Mouse (Mus musculus) cortical plate, adult 2 months (tissue): ENCODE measurements around the gene Dmbt1. TPM values are rescaled to one million over a fixed set of nuclear protein-coding genes. Genes with fewer than 3 reads are reported as not detected.

ENCODE experiments used
- H3K27ac ChIP-seq: fragments of 200-500 bp; 2 replicates; pipeline ENCODE4 v1.5.1; 2012; ENCODE audit warnings: low read length, control low read depth, inconsistent platforms; ENCODE audit not compliant: insufficient read depth
- H3K4me1 ChIP-seq: fragments of 200-500 bp; 2 replicates; pipeline ENCODE4 v1.6.1; 2011; ENCODE audit warnings: low read length; ENCODE audit not compliant: control insufficient read depth, insufficient read depth
- H3K4me3 ChIP-seq: fragments of 200-500 bp; 2 replicates; pipeline ENCODE4 v1.5.1; 2011; ENCODE audit warnings: mild to moderate bottlenecking, low read length, control low read depth; ENCODE audit not compliant: insufficient read depth
- CTCF ChIP-seq: fragments of 200-500 bp; IDR thresholded peaks from 2 replicates; pipeline ENCODE4 v1.5.1; 2011; ENCODE audit warnings: mild to moderate bottlenecking, control low read depth, low read length; ENCODE audit not compliant: insufficient read depth; ENCODE audit errors: extremely low read depth
- POLR2A ChIP-seq: fragments of 200-500 bp; IDR thresholded peaks from 2 replicates; pipeline ENCODE4 v1.6.1; 2011; ENCODE audit warnings: mild to moderate bottlenecking, low read length, control low read depth; ENCODE audit not compliant: insufficient read depth; ENCODE audit errors: extremely low read depth
- polyA plus RNA-seq: library from polyadenylated mRNA; depleted of rRNA; stranded (reverse); fragments of >200 nt; gene quantifications from 2 replicates; pipeline ENCODE4 v1.2.3, GENCODE M21; 2012; rRNA removed

Gene Dmbt1
- polyA plus RNA-seq, 1 experiment = 0.02 TPM

- Histone ChIP-seq H3K4me3 (no peak overlapping the region), H3K27ac (no peak overlapping the region), H3K4me1 (no peaks in the 10 kb centered on the region)
- TF ChIP-seq POLR2A (no peak), CTCF (no peak)
Observed at GRCm38 (mm10) chr7:131169099-131169498, 137.2 kb downstream of the Dmbt1 start.

Other genes starting within 250 kb of the Dmbt1 start
- 110 and 111 TPM in 2 replicates for gene Plekha1, start 166.3 kb upstream of the Dmbt1 start, polyA plus RNA-seq
- 159 and 171 TPM in 2 replicates for gene Htra1, start 95.9 kb upstream of the Dmbt1 start, polyA plus RNA-seq
- gene 4933402N03Rik, start 114.3 kb downstream of the Dmbt1 start, polyA plus RNA-seq = not detected in 2 replicates
- gene 5430419D17Rik, start 142.3 kb downstream of the Dmbt1 start, polyA plus RNA-seq = 0.04 TPM in 2 replicates